Mouse (Mus musculus) heart, postnatal 4 days (tissue): Measurements from ENCODE around the gene Slc39a5. TPM values are rescaled to one million over a fixed set of nuclear protein-coding genes. Genes with fewer than 3 reads are reported as not detected.

Experiments
- DNase-seq: peaks from one replicate; pipeline ENCODE4 v3.0.0; 2021
- microRNA-seq, 2 experiments: library from miRNA; unstranded; fragments of <30 nt; microRNA quantifications; one replicate each; pipeline ENCODE4 v1.2.0; 2021 to 2022
- total RNA-seq, 2 experiments: library from RNA; stranded (reverse); gene quantifications; 2 replicates each; pipeline ENCODE4 v1.2.3; 2021

Slc39a5 gene
- total RNA-seq, 2 experiments from 2014 or later: not detected

- no peak for DNase-seq
Observed at GRCm38 (mm10) chr10:128376099-128376454, 25.0 kb downstream of the Slc39a5 start.

GRCm38 (mm10) chr10:128374393-128374792 lies 26.6 kb downstream of the Slc39a5 start:
- DNase-seq: no peak

- no peak for DNase-seq
Observed at GRCm38 (mm10) chr10:128372989-128373748, 27.9 kb downstream of the Slc39a5 start.

- no peak for DNase-seq
Observed at GRCm38 (mm10) chr10:128372142-128372541, 28.9 kb downstream of the Slc39a5 start.

- no peak for DNase-seq
Observed at GRCm38 (mm10) chr10:128370601-128371000, 30.4 kb downstream of the Slc39a5 start.

- DNase-seq: no peak
Observed at GRCm38 (mm10) chr10:128370021-128370420, 31.0 kb downstream of the Slc39a5 start.

- no peak for DNase-seq
Observed at GRCm38 (mm10) chr10:128369599-128369998, 31.4 kb downstream of the Slc39a5 start.

GRCm38 (mm10) chr10:128369218-128369543 lies 31.8 kb downstream of the Slc39a5 start:
- DNase-seq: no peak

GRCm38 (mm10) chr10:128368402-128369217 lies 32.4 kb downstream of the Slc39a5 start, which contains the start of gene Coq10a:
Gene Coq10a, minus strand, starts transcription at chr10:128368997.
- peak; percentile 92 for DNase-seq

- DNase-seq: no peak
Observed at GRCm38 (mm10) chr10:128367899-128368401, 33.1 kb downstream of the Slc39a5 start.

- peak; percentile 42 for DNase-seq
Observed at GRCm38 (mm10) chr10:128362568-128362967, 38.5 kb downstream of the Slc39a5 start.

GRCm38 (mm10) chr10:128361836-128362235 lies 39.2 kb downstream of the Slc39a5 start:
- no peak for DNase-seq

GRCm38 (mm10) chr10:128359226-128359625 lies 41.8 kb downstream of the Slc39a5 start:
- DNase-seq: no peak

- peak; percentile 71 for DNase-seq
Observed at GRCm38 (mm10) chr10:128358796-128359195, 42.2 kb downstream of the Slc39a5 start.

- DNase-seq: no peak
Observed at GRCm38 (mm10) chr10:128347541-128347940, 53.5 kb downstream of the Slc39a5 start.

Small RNA genes within 50 kb of the gene (microRNA-seq; reads per million reads assigned to microRNA genes)
- gene Gm25361 (0 reads per million in 2 experiments), gene Gm26308 (0 reads per million in 2 experiments), gene Mir6914 (0.82 to 1.0 reads per million in 2 experiments), gene Mir6915 (0.69 to 3.7 reads per million in 2 experiments)

Other genes starting within 250 kb of the Slc39a5 start
- gene Rbms2, start 220.9 kb downstream of the Slc39a5 start, total RNA-seq: 10 to 100 TPM; 95.9 to 97.3 TPM
- 1 to 10 TPM in 1 of 2 experiments, under 1 TPM in 1; 0.48 to 1.2 TPM for gene Gls2, start 206.8 kb downstream of the Slc39a5 start, total RNA-seq
- gene Spryd4, start 189.4 kb downstream of the Slc39a5 start, total RNA-seq: 10 to 100 TPM; 39.6 to 41.5 TPM
- not detected for gene Mip, start 175.4 kb downstream of the Slc39a5 start, total RNA-seq
- 10 to 100 TPM; 24.5 to 28.7 TPM for gene Timeless, start 169.2 kb downstream of the Slc39a5 start, total RNA-seq
- under 1 TPM in 1 of 2 experiments, not detected in 1; 0.29 TPM for gene Apon, start 147.1 kb downstream of the Slc39a5 start, total RNA-seq
- gene Apof, start 132.6 kb downstream of the Slc39a5 start, total RNA-seq: not detected
- gene Stat2, start 130.7 kb downstream of the Slc39a5 start, total RNA-seq: 10 to 100 TPM in 1 of 2 experiments, 1 to 10 TPM in 1; 10.0 TPM
- gene Il23a, start 102.5 kb downstream of the Slc39a5 start, total RNA-seq: 1 to 10 TPM; 1.5 to 2.2 TPM
- 10 to 100 TPM; 17.6 to 18.1 TPM for gene Pan2, start 97.9 kb downstream of the Slc39a5 start, total RNA-seq
- gene Cnpy2, start 78.8 kb downstream of the Slc39a5 start, total RNA-seq: 100 to 1,000 TPM in 1 of 2 experiments, 10 to 100 TPM in 1; 92.1 to 100 TPM
- gene Cs, start 63.5 kb downstream of the Slc39a5 start, total RNA-seq: 100 to 1,000 TPM; 819 to 825 TPM
- 10 to 100 TPM; 82.0 to 85.7 TPM for gene Coq10a, start 32.2 kb downstream of the Slc39a5 start, total RNA-seq
- gene Ankrd52, start 24.1 kb downstream of the Slc39a5 start, total RNA-seq: 10 to 100 TPM; 44.4 to 44.9 TPM
- 10 to 100 TPM; 44.1 to 47.1 TPM for gene Nabp2, start 10.3 kb upstream of the Slc39a5 start, total RNA-seq
- gene Rnf41, start 10.4 kb upstream of the Slc39a5 start, total RNA-seq: 10 to 100 TPM; 25.0 to 27.0 TPM
- gene Smarcc2, start 58.0 kb upstream of the Slc39a5 start, total RNA-seq: 10 to 100 TPM; 97.0 to 97.3 TPM
- 100 to 1,000 TPM; 616 to 628 TPM for gene Myl6, start 92.9 kb upstream of the Slc39a5 start, total RNA-seq
- gene Myl6b, start 97.5 kb upstream of the Slc39a5 start, total RNA-seq: 1 to 10 TPM; 3.7 TPM
- gene Esyt1, start 124.6 kb upstream of the Slc39a5 start, total RNA-seq: 10 to 100 TPM; 28.4 to 31.3 TPM
- gene Zc3h10, start 146.5 kb upstream of the Slc39a5 start, total RNA-seq: 1 to 10 TPM; 6.9 to 8.3 TPM
- gene Rpl41, start 148.1 kb upstream of the Slc39a5 start, total RNA-seq: 1,000 to 10,000 TPM; 2,410 to 2,531 TPM
- gene Pa2g4, start 164.8 kb upstream of the Slc39a5 start, total RNA-seq: 10 to 100 TPM; 81.9 to 82.5 TPM
- 1 to 10 TPM; 7.1 to 8.2 TPM for gene Erbb3, start 188.4 kb upstream of the Slc39a5 start, total RNA-seq
- gene Rps26, start 225.5 kb upstream of the Slc39a5 start, total RNA-seq: 100 to 1,000 TPM; 505 to 516 TPM
- 1 to 10 TPM; 1.7 to 2.4 TPM for gene Ikzf4, start 244.8 kb upstream of the Slc39a5 start, total RNA-seq